Mouse (Mus musculus) erythroblast, embryonic 14.5 days (primary cell): Measurements from ENCODE around the gene Fa2h. TPM values are rescaled to one million over a fixed set of nuclear protein-coding genes. Genes with fewer than 3 reads are reported as not detected.
"Not testable (repeated sequence)": the region's sequence is repeated elsewhere in the genome, so short reads cannot be mapped to it uniquely, and the experiment has no call there.

Source experiments
- H3K27me3 ChIP-seq: 2 replicates; pipeline ENCODE4 v1.6.1; 2012; ENCODE audit warnings: inconsistent platforms; ENCODE audit not compliant: control insufficient read depth
- H3K36me3 ChIP-seq: 2 replicates; pipeline ENCODE4 v1.6.1; 2012; ENCODE audit warnings: mild to moderate bottlenecking, inconsistent platforms; ENCODE audit not compliant: control insufficient read depth
- H3K4me1 ChIP-seq: 2 replicates; pipeline ENCODE4 v1.6.1; 2012; ENCODE audit warnings: inconsistent platforms; ENCODE audit not compliant: control insufficient read depth
- H3K4me3 ChIP-seq: replicated peaks from 2 replicates; pipeline ENCODE3; 2012; ENCODE audit warnings: moderate library complexity, mild to moderate bottlenecking, inconsistent platforms
- H3K9me3 ChIP-seq: 2 replicates; pipeline ENCODE4 v1.6.1; 2012; ENCODE audit warnings: low read length, inconsistent platforms, mixed read lengths; ENCODE audit not compliant: control insufficient read depth
- GATA1 ChIP-seq: IDR thresholded peaks from 2 replicates; pipeline ENCODE4 v1.6.1; 2012; ENCODE audit warnings: low read length, inconsistent platforms, mixed read lengths
- TAL1 ChIP-seq: IDR thresholded peaks from 3 replicates; pipeline ENCODE4 v1.6.1; 2012; ENCODE audit warnings: low read length, inconsistent platforms, mixed read lengths
- polyA plus RNA-seq: library from polyadenylated mRNA; stranded (reverse); fragments of >175 nt; gene quantifications from 2 replicates; pipeline ENCODE4 v1.2.3, GENCODE M21; 2012

Gene Fa2h
- polyA plus RNA-seq, 1 experiment, result not detected

DNA sequence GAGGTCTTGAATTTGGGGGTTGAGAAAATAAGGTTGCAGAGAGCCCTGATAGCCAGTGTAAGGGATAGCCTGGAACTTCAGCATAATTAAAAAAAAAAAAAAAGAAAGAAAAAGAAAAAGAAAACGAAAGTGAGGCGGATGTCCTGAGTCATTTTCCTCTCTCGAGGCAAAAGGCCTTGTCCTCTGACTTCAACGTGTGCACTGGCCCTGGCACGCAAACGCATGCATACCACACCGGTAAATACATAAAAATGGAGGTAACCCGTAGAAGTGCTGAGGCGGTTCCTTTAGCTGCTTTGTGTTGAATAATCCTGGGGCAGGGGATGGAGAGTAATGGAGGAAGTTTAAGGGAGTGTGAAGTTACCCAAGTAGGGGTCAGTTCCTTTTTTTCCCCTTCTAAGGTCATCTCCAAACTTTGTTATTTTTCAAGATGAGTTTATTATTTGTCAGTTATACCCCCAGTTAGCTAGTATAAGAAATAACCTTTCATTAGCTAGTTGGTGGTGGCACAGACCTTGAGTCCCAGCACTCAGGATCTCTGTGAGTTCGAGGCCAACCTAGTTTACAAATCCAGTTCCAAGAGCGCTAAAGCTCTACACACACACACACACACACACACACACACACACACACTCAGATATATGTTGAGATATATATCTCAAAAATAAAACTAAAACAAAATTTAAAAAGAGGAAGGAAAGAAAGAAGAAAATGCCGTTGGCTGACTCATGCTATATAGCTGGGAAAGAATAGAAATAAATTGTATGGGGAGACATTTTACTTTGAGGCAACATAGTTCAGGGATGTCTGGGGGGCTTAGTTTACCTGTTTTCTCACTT lies 55.0 kb downstream of the Fa2h start:
- Histone ChIP-seq H3K9me3 (no peaks in the 10 kb centered on the region), H3K36me3 (no peaks in the 10 kb centered on the region), H3K4me3 (peak overlapping the region; percentile 66), H3K27me3 (peaks cover 52% of the 10 kb centered on the region), H3K4me1 (peaks cover 12% of the 10 kb centered on the region)
- no peak for TF ChIP-seq GATA1
- no peak for TF ChIP-seq TAL1

- Histone ChIP-seq H3K4me3 (peak within 1 kb of the TSS; percentile 66), H3K27me3 (peaks cover 52% of the 10 kb centered on the region), H3K36me3 (no peaks in the 10 kb centered on the region), H3K4me1 (peaks cover 12% of the 10 kb centered on the region), H3K9me3 (no peaks in the 10 kb centered on the region)
- TF ChIP-seq GATA1, result no peak
- no peak for TF ChIP-seq TAL1
Measured at GRCm38 (mm10) chr8:111337890-111338347, 55.7 kb downstream of the Fa2h start, which contains the start of gene Mlkl. Mlkl (minus strand) TSS chr8:111338177.

GRCm38 (mm10) chr8:111337311-111337889 lies 56.2 kb downstream of the Fa2h start:
- H3K4me1 ChIP-seq, result peaks cover 12% of the 10 kb centered on the region
- H3K27me3 ChIP-seq, result peaks cover 52% of the 10 kb centered on the region
- TF ChIP-seq GATA1 (no peak), TAL1 (no peak)
- H3K36me3 ChIP-seq, result no peaks in the 10 kb centered on the region
- peak overlapping the region; percentile 66 for H3K4me3 ChIP-seq
- no peaks in the 10 kb centered on the region for H3K9me3 ChIP-seq

- Histone ChIP-seq H3K4me1 (peaks cover 12% of the 10 kb centered on the region), H3K9me3 (no peaks in the 10 kb centered on the region), H3K36me3 (no peaks in the 10 kb centered on the region), H3K4me3 (no peak overlapping the region), H3K27me3 (peaks cover 52% of the 10 kb centered on the region)
- TF ChIP-seq TAL1 (no peak), GATA1 (no peak)
Measured at GRCm38 (mm10) chr8:111336692-111337091, 56.9 kb downstream of the Fa2h start.

- H3K4me3 ChIP-seq, result no peak overlapping the region
- TF ChIP-seq GATA1 (no peak), TAL1 (no peak)
- H3K4me1 ChIP-seq, result no peaks in the 10 kb centered on the region
- H3K36me3 ChIP-seq, result no peaks in the 10 kb centered on the region
- H3K9me3 ChIP-seq, result no peaks in the 10 kb centered on the region
- peaks cover 6% of the 10 kb centered on the region for H3K27me3 ChIP-seq
Measured at GRCm38 (mm10) chr8:111325222-111325790, 68.3 kb downstream of the Fa2h start.

DNA sequence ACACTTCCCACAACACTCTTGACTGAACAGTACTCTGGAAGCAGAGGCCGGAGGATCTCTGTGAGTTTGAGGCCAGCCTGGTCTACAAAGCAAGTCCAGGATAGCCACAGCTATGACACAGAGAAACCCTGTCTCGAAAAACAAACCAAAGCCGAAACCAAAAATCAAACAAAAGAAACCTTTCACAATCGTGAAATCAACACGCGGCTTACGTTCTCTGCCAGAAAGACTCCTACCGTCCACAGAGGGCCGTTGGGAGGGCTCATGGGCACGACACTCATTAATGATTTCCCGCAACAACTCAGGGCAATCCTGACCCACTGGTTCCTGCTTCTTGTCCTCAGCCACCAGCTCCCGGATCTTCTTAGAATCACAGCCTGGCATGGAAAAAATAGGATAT lies 78.9 kb downstream of the Fa2h start:
- Histone ChIP-seq H3K36me3 (peaks cover 2% of the 10 kb centered on the region; the same call in 1 of the 2 replicates), H3K4me1 (peaks cover 28% of the 10 kb centered on the region), H3K27me3 (peaks cover 13% of the 10 kb centered on the region), H3K4me3 (no peak overlapping the region), H3K9me3 (no peaks in the 10 kb centered on the region)
- TF ChIP-seq TAL1 (no peak), GATA1 (no peak)

DNA sequence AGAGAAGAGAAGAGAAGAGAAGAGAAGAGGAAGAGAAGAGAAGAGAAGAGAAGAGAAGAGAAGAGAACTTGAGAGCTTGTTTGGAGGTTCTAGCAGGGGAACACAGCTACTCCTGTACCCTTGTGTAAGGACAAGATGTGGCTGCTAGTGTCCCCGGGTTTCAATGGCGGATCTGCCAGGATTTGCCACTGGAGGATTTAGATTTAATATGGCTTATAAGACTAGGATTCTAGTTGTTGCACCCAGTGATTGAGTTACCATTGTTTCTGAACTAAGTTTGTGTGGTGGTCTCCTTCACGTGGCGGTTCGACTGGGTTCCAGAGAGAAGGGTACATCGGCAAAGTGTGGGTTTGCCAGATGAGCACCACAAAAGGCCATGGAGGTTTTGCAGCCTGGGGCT lies 79.7 kb downstream of the Fa2h start:
- not testable (repeated sequence) for H3K9me3 ChIP-seq, H3K4me3 ChIP-seq, H3K36me3 ChIP-seq, H3K27me3 ChIP-seq
- H3K4me1 ChIP-seq, result peaks cover 28% of the 10 kb centered on the region

- peaks cover 28% of the 10 kb centered on the region for H3K4me1 ChIP-seq
- peak overlapping the region; percentile 16 for H3K4me3 ChIP-seq
- TF ChIP-seq GATA1 (peak; percentile 51), TAL1 (peak; percentile 76)
- H3K27me3 ChIP-seq, result peaks cover 1% of the 10 kb centered on the region
- H3K36me3 ChIP-seq, result peaks cover 2% of the 10 kb centered on the region; the same call in 1 of the 2 replicates
- H3K9me3 ChIP-seq, result no peaks in the 10 kb centered on the region
Measured at GRCm38 (mm10) chr8:111312758-111313162, 80.9 kb downstream of the Fa2h start.

- H3K9me3 ChIP-seq, H3K27me3 ChIP-seq, H3K4me3 ChIP-seq, H3K36me3 ChIP-seq: not testable (repeated sequence)
- peaks cover 28% of the 10 kb centered on the region for H3K4me1 ChIP-seq
Measured at GRCm38 (mm10) chr8:111310006-111310405, 83.6 kb downstream of the Fa2h start.
